Mouse (Mus musculus) C2C12 (cell line): Measurements from ENCODE around the gene Tmbim1. TPM values are rescaled to one million over a fixed set of nuclear protein-coding genes. Genes with fewer than 3 reads are reported as not detected.
"Not testable (repeated sequence)": the region's sequence is repeated elsewhere in the genome, so short reads cannot be mapped to it uniquely, and the experiment has no call there.

Experiments
- H3K27me3 ChIP-seq: one replicate; pipeline ENCODE4 v1.6.1; 2011; ENCODE audit not compliant: control insufficient read depth, insufficient read depth, insufficient read length
- H3K36me3 ChIP-seq: one replicate; pipeline ENCODE4 v1.6.1; 2011; ENCODE audit not compliant: control insufficient read depth, insufficient read depth
- H3K4me3 ChIP-seq: one replicate; pipeline ENCODE4 v1.5.1; 2011; ENCODE audit warnings: mild to moderate bottlenecking, control low read depth; ENCODE audit not compliant: poor library complexity, insufficient read depth, severe bottlenecking
- H3K79me2 ChIP-seq: one replicate; pipeline ENCODE4 v1.6.1; 2011; ENCODE audit not compliant: control insufficient read depth, insufficient read depth
- H3K79me3 ChIP-seq: one replicate; pipeline ENCODE4 v1.6.1; 2011; ENCODE audit warnings: low read depth, control low read depth
- H3ac ChIP-seq: one replicate; pipeline ENCODE3; 2011; ENCODE audit warnings: low read depth; ENCODE audit not compliant: control insufficient read depth, insufficient read length
- CEBPB ChIP-seq: IDR thresholded peaks from one replicate; pipeline ENCODE4 v1.6.1; 2011; ENCODE audit warnings: low read depth, mild to moderate bottlenecking, control low read depth, moderate library complexity
- CTCF ChIP-seq: IDR thresholded peaks from one replicate; pipeline ENCODE4 v1.5.1; 2011; ENCODE audit not compliant: control insufficient read depth, insufficient read depth, insufficient read length
- FOSL1 ChIP-seq: IDR thresholded peaks from one replicate; pipeline ENCODE4 v1.8.0; 2011; ENCODE audit warnings: mild to moderate bottlenecking, low read length; ENCODE audit not compliant: poor library complexity, insufficient read depth, severe bottlenecking
- MAX ChIP-seq: IDR thresholded peaks from one replicate; pipeline ENCODE4 v1.6.1; 2011; ENCODE audit warnings: mild to moderate bottlenecking, control low read depth
- MYOD1 ChIP-seq: IDR thresholded peaks from one replicate; pipeline ENCODE4 v1.6.1; 2011; ENCODE audit warnings: low read depth; ENCODE audit not compliant: control insufficient read depth, insufficient read length
- MYOG ChIP-seq: IDR thresholded peaks from one replicate; pipeline ENCODE4 v1.6.1; 2011; ENCODE audit not compliant: control insufficient read depth, insufficient read length; ENCODE audit errors: extremely low read depth
- USF1 ChIP-seq: IDR thresholded peaks from one replicate; pipeline ENCODE4 v1.6.1; 2011; ENCODE audit warnings: low read depth, mild to moderate bottlenecking, control low read depth, moderate library complexity
- polyA plus RNA-seq: library from polyadenylated mRNA; unstranded; fragments of >200 nt; fragmentation: generic; extraction: Trizol; gene quantifications from one replicate; pipeline ENCODE4 v1.2.1, GENCODE M21; 2012; ENCODE audit warnings: missing spikeins

Tmbim1 gene
- polyA plus RNA-seq, 1 experiment, result 38.1 TPM

DNA sequence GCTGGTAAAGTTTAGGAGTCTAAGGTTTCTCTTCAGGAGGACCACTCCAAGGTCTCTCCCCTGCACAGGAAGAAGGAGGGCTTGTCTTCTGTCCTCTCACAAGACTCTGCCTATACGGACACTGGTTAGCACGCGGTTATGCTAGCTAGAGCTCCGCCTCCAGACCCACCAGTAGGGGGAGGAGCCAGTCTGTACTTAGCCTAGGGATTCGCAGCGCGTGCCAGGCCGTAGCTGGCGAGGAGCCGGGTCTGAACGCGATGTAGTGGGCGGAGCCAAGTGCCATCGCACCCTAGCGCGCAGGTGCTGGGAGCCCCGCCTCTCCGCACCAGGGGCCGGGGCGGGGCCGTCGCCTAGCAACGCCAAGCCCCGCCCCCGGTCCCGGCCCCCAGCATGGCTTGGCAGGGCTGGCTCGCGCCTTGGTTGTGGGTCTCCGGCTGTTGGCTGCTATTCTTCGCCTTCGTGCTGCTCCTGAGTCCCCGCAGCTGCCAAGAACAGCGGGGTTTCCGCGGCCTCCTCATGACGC is 26.9 kb upstream of the Tmbim1 start:
- H3K36me3 ChIP-seq, result no peaks in the 10 kb centered on the region
- no peaks in the 10 kb centered on the region for H3K79me2 ChIP-seq
- H3ac ChIP-seq, result peak overlapping the region; percentile 68
- TF ChIP-seq MYOG (no peak), MAX (peak; percentile 76)
- peak overlapping the region; percentile 40 for H3K4me3 ChIP-seq
- no peaks in the 10 kb centered on the region for H3K79me3 ChIP-seq
- no peaks in the 10 kb centered on the region for H3K27me3 ChIP-seq

- Histone ChIP-seq H3K79me2 (no peaks in the 10 kb centered on the region), H3K36me3 (no peaks in the 10 kb centered on the region), H3K79me3 (no peaks in the 10 kb centered on the region), H3K4me3 (no peak overlapping the region), H3ac (no peak overlapping the region), H3K27me3 (no peaks in the 10 kb centered on the region)
- TF ChIP-seq CTCF, result no peak
- no peak for TF ChIP-seq MYOG
- no peak for TF ChIP-seq CEBPB
- TF ChIP-seq FOSL1, result no peak
- no peak for TF ChIP-seq MAX
Observed at GRCm38 (mm10) chr1:74331046-74331681, 25.7 kb upstream of the Tmbim1 start.

- H3K79me2 ChIP-seq, result no peaks in the 10 kb centered on the region
- H3K36me3 ChIP-seq, result no peaks in the 10 kb centered on the region
- H3K79me3 ChIP-seq, result no peaks in the 10 kb centered on the region
- no peak overlapping the region for H3ac ChIP-seq
- no peak overlapping the region for H3K4me3 ChIP-seq
- no peaks in the 10 kb centered on the region for H3K27me3 ChIP-seq
- no peak for TF ChIP-seq CEBPB
- no peak for TF ChIP-seq USF1
- no peak for TF ChIP-seq CTCF
- no peak for TF ChIP-seq MYOG
- TF ChIP-seq MAX, result no peak
- TF ChIP-seq FOSL1, result no peak
- no peak for TF ChIP-seq MYOD1
Observed at GRCm38 (mm10) chr1:74329899-74330431, 24.5 kb upstream of the Tmbim1 start.

- H3K36me3 ChIP-seq, H3K4me3 ChIP-seq, H3ac ChIP-seq, H3K27me3 ChIP-seq, H3K79me2 ChIP-seq, H3K79me3 ChIP-seq: not testable (repeated sequence)
Observed at GRCm38 (mm10) chr1:74326916-74327315, 21.5 kb upstream of the Tmbim1 start.

GRCm38 (mm10) chr1:74321396-74321795 is 16.0 kb upstream of the Tmbim1 start:
- no peak overlapping the region for H3ac ChIP-seq

GRCm38 (mm10) chr1:74318711-74319110 is 13.3 kb upstream of the Tmbim1 start:
- H3K79me2 ChIP-seq, result no peaks in the 10 kb centered on the region
- H3K36me3 ChIP-seq, result no peaks in the 10 kb centered on the region
- TF ChIP-seq CTCF (no peak), USF1 (no peak), FOSL1 (no peak), CEBPB (no peak), MYOD1 (no peak), MYOG (no peak), MAX (no peak)
- no peaks in the 10 kb centered on the region for H3K79me3 ChIP-seq
- peaks cover 4% of the 10 kb centered on the region for H3K27me3 ChIP-seq
- no peak overlapping the region for H3K4me3 ChIP-seq
- H3ac ChIP-seq, result no peak overlapping the region

More at GRCm38 (mm10) chr1:74321396-74321795, 16.0 kb upstream of the Tmbim1 start:
- TF ChIP-seq FOSL1, result no peak
- no peak for TF ChIP-seq CTCF
- TF ChIP-seq MYOG, result no peak
- no peak for TF ChIP-seq MAX
- TF ChIP-seq MYOD1, result no peak
- TF ChIP-seq USF1, result no peak
- TF ChIP-seq CEBPB, result no peak
- Histone ChIP-seq H3K79me3 (no peaks in the 10 kb centered on the region), H3K27me3 (peaks cover 4% of the 10 kb centered on the region), H3K36me3 (no peaks in the 10 kb centered on the region), H3K79me2 (no peaks in the 10 kb centered on the region), H3K4me3 (no peak overlapping the region)
